Mouse (Mus musculus) urinary bladder, adult 18-20 months (tissue): Measurements from ENCODE around the gene Adgrb3.

ENCODE experiments used
- DNase-seq, 2 experiments: peaks; one replicate each; pipeline ENCODE4 v3.0.0; 2022; ENCODE audit warnings: low spot score in 2 of 2, mixed read lengths in 2 of 2

Gene Adgrb3

DNA sequence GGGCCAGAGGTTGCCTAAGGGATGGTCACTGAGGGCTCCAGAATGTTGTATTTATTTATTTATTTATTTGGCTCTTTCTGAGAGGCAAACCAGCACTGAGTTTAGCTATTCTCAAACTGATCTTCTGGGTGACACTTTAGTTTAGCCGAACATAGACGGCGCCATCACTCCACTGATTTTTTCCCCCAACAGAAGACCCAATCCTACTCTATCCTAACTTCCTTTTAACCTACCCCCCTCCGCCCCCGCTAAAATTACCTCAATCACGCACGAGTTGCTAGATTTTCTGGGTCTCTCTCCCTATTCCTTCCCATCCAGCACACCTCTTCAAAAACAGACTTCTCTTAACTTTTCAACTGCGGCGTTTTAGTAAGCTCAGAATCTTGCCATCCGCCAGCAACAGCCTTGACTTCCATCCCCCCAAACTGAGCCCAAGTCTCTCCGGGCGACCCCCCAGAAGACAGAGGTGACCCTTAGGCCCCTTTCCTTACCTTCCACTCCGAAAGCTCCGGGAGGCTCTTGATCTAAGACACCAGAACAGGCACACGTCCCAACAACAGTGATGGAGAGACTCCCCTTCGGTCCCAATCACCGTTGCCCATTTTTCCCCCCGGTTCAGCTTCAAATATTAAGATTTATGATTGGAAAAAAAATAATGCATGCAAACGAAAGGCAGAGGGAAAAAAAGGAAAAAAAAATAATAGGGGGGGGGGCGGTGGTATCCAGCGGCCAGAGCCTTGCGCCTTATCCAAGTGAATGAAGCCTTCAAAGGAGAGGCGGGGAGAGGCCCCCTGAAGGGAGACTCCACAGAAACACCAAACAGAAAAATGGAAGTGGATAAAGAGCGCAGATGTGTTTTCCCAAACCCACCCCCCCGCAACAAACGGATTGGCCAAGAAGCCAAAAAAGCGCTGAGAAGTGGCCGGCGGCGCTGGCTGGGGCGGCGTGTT, at the start of gene Adgrb3:
Adgrb3 (minus strand) TSS at position 737 of the 950 bp plus-strand sequence.
- DNase-seq = no peak

DNA sequence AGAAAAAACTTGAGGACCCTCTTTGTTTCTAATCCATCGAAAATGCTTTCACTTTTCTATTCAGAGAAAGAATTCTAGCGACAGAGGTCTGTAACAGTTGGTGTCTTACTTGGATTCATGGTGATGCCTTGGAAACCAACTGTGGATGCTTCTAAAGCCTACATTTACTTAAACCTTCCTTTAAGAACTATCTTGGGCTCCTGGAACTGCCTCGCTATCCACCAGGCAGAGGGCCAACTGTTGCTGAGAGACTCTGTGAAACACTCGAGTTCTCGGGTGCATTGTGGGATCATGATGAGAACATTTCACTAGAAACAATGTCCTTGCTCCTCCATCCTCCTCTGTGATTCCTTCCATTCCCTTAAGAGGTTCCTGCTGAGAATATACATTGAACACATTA, 48.0 kb upstream of the Adgrb3 start:
- DNase-seq = no peak

DNA sequence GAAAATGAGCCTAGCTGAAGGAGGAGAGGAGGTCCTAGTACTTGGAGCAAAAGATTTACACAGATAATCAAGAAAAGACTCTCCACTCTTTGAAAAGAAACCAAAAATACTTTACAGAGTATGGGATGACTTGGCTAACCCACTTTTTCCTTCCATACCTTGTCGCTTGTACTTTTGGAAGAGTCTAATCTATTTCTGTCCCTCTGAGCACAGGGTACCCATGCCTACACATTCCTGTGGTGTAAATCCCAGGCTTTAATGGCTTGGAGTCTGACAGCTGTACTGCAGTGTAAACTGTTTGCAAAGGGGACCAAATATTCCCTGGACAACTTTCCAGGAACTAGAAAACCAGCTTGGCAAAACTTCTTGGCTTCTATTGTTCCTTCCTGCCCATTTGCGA, 28.0 kb upstream of the Adgrb3 start:
- no peak for DNase-seq

- no peak for DNase-seq
Measured at GRCm38 (mm10) chr1:25854451-25854978, 25.0 kb upstream of the Adgrb3 start.

GRCm38 (mm10) chr1:25832260-25832659, 2.8 kb upstream of the Adgrb3 start:
- no peak for DNase-seq

DNA sequence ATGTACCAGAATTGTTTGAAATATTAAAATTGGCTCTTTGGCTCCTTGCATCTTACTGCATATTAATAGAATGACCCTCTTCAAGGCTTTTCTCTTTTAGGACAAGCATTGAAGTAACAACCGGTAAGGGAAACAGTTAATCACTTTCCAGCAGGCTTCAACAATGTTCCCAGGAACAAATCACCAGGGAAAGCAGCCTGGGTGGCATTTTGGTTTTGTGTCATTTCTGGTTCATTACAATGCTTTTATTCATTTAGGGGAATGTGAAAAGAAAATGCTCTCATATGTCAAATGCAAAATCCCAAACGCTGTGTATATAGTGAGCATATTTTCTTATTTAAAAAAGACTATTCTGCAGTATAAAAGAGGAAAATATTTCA, 2.0 kb upstream of the Adgrb3 start:
- no peak for DNase-seq

- DNase-seq = no peak
Measured at GRCm38 (mm10) chr1:25830757-25831520, 1.4 kb upstream of the Adgrb3 start.

GRCm38 (mm10) chr1:25829921-25830751, 629 bp upstream of the Adgrb3 start:
- no peak for DNase-seq

DNA sequence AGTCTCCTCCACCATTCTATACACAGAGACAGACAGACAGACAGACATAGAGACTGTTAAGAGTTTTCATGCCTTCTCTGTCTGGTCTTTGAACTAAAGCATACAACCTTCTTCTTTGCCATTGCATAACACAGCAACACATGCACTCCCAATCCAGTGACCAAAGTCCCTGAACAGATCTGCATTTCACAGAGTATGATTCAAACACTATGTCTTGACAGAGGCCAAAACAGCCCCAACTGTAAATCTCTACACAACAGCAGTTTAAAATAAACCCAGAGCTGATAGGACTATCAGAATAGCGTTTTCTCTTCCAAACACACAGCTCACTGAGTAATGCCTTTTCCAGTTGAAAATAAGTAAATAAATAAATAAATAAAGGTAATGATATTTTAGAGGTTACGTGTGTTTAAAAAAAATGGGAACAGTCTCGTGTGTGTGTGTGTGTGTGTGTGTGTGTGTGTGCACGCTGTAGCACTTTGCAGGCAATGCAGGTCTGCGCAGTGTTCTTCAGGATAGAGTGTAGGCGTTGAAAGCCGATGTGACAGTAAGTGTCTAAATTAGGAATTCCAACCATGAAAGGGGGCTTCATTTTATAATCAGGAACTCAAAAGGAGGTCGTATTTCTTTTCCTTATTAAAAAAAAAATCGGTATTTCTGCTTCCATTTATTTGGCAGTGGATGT, 1.3 kb downstream of the Adgrb3 start:
- no peak for DNase-seq

- no peak for DNase-seq
Measured at GRCm38 (mm10) chr1:25827436-25827835, 2.1 kb downstream of the Adgrb3 start.

DNA sequence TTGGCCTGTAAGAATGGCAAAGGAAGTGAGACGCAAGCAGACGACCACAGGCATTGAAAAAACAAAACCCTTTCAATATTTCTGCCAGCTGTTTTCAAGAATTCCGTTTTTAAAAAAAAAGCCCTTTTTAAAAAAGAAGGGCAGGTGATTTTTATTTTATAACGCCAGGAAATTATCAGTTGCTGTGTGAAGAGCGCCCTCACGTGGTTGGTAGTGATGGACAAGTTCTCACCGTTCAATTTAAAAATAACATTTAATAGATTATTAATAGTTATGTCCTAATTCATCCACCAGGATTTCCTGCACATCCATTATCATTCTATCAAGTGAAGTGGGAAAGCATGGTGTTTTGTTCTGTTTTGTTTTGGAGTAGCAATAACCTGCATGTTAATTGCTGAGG, 2.7 kb downstream of the Adgrb3 start:
- no peak for DNase-seq

DNA sequence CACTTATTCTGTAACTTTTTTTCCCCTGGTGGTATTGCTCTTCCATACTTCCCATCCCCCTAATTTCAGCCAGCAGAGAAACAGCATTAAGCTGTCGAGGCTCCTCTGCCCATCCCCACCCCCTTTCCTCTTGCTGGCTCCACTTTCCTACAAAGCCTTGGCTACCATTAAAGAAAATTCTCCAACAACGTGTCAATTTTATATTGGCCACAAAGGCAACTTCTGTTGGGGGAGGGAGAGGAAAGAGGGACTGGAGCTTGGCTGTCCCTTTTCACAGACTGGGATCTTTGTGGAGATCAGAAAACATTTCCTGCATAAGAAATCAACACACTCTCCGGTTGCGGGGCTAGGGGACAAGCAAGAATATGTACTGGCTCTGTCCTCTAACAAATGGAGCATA, 4.9 kb downstream of the Adgrb3 start:
- DNase-seq = no peak

DNA sequence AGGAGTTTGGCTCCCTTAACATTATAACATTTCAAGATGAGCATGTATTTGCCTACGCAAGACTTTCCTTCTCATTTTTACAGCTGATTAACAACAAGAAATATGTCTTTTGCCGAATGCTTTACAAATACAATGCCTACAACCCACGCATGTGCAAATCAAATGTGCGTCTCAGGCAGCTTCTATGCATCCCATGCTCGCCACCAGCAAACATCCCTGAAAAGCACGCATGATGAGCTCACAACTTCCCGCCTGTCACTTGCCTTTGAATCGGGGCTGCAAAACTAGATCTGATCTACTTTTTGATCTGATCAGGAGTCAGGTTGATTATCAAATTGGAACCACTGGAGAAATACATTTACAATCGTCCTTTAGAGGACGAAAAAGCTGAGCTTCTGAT, 5.5 kb downstream of the Adgrb3 start:
- DNase-seq = no peak

DNA sequence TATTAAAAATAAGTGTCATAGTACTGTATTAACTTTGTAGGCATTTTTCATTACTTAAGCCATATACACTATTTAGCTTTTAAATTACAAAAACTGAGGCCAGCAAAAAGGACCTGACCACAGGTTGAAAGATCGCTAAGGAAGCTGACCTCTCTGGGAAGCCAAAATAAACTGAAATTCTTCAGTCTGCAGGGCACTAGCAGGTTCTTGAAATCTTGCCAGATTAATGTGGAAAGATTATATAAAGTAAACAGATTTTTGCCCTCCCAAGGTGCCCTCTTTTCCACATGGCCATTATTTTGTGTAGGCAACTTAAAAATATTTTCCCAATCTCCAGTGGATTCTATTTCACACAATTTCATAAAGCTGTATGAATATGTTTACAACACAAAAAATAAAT, 14.0 kb downstream of the Adgrb3 start:
- no peak for DNase-seq

- DNase-seq = no peak
Measured at GRCm38 (mm10) chr1:25778784-25779183, 50.7 kb downstream of the Adgrb3 start.

GRCm38 (mm10) chr1:25777459-25777858, 52.0 kb downstream of the Adgrb3 start:
- DNase-seq = no peak

DNA sequence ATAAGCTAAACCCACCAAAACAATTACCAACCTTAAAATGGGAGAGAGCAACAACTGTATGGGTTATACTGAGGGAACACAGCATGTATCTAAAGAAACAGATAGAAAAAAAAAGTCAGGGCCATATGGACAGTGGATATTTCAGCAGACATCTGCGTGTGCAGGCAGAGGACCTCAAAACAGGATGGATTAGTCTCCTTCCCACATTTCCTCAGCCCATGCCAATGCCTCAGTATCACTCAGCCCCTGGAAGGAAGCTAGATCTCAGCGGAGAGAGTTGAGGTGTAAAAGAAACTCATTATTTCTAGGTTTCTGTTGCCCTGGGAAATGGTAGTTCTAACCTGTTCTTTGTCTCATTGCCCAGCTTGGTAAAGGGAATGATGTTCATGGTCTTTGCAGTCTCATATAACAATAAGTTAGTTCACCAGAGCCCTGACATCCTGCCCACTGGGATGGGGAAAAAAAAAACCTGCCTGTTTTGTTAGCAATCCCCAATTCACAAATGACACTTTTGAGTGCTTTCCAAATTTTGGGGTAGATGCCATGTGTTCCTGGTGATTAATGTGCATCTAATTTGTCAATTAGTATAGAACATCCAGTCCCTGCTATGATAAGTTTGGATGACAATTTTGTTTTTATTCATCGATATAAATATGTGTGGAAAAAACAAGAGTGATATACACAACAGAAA, 53.9 kb downstream of the Adgrb3 start:
- no peak for DNase-seq

GRCm38 (mm10) chr1:25768958-25769357, 60.5 kb downstream of the Adgrb3 start:
- no peak for DNase-seq

GRCm38 (mm10) chr1:25755265-25755664, 74.2 kb downstream of the Adgrb3 start:
- DNase-seq = no peak

- no peak for DNase-seq
Measured at GRCm38 (mm10) chr1:25754528-25754927, 75.0 kb downstream of the Adgrb3 start.

DNA sequence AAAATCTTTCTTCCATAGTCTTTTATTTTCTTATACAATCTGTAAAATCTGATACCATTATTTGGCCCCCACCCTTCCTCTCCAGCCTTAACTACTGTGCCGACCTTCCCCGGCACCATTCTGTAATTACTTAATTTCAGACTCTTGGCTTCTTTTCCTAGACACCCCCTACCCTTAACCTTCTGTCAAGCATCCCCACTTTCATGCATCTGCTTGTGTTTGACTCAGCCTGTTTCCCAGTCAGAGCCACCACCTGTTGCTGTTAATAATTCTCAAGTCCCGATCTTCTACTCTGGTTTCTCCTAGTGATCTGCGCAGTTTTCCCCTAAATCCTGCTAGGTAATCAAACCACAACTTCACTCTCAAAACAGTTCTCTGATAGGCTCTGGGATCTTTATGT, 83.9 kb downstream of the Adgrb3 start:
- no peak for DNase-seq
